Mouse (Mus musculus): ENCODE measurements around the gene Rbm42. TPM values are rescaled to one million over a fixed set of nuclear protein-coding genes. Genes with fewer than 3 reads are reported as not detected.
A peak's percentile ranks its signal among the peaks of the same experiment; 100 is the strongest.

The Rbm42 gene
- total RNA-seq (2021) = 10 to 100 TPM; 75.3 to 79.9 TPM
- long read RNA-seq, transcript Rbm42-202 (9 exons, 1,526 nt) = minor isoform, 56 of 123 reads
- long read RNA-seq, transcript Rbm42-201 (10 exons, 1,784 nt) = major isoform, 59 of 123 reads
- long read RNA-seq, partial matches to known transcripts = 5 of 123 reads
- long read RNA-seq, other reads (novel, unspliced or antisense) = 3 of 123 reads

GRCm38 (mm10) chr7:30649591-30650540 is at the start of gene Rbm42:
Rbm42 (minus strand) TSS chr7:30650317.
- DNase-seq (ENCODE audit: low spot score in 2 of 2) = peak; percentile 97 to 98

DNA sequence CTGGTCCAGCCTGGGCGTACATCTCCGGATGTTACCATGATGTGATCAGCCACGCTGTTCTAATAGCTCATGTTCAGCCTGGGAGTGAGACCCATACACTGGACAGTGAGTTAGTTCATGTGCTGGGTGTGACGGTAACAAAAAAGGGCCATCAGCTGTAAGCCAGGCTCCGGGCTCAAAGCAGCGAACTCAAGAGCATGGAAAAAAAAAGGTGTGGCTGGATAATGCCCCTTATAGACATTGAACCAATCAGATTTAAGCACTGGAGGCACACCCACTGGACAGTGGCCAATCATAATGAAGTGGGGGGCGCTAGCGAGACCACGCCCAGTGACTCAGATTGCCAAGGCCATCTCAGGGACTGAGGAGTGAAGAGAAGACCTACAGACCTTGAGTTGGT is 48.5 kb upstream of the Rbm42 start, which contains the start of gene 2200002J24Rik:
TSS of gene 2200002J24Rik (plus strand) at position 338 of the 400 bp plus-strand sequence.
- no peak for DNase-seq (ENCODE audit: low spot score in 2 of 2)

DNA sequence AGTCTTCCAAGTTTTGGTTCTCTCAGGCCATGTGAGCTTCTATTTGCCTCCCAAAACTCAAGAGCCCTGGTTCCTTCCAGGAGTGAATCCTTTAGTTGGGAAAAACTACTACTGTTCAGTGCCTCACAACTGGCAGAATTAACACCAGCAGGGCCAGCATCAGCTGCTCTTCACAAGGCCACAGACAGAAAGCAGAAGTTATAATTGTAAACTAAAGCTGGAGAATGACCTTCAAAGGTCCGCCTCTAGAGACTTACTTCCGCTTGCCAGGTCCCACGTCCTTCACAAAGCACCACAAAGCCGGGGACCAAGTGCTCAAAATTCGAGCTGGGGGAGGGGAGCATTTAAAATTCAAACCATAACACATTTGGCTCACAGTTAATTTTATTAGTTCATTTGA is 48.0 kb upstream of the Rbm42 start:
- DNase-seq (ENCODE audit: low spot score in 2 of 2) = no peak

DNA sequence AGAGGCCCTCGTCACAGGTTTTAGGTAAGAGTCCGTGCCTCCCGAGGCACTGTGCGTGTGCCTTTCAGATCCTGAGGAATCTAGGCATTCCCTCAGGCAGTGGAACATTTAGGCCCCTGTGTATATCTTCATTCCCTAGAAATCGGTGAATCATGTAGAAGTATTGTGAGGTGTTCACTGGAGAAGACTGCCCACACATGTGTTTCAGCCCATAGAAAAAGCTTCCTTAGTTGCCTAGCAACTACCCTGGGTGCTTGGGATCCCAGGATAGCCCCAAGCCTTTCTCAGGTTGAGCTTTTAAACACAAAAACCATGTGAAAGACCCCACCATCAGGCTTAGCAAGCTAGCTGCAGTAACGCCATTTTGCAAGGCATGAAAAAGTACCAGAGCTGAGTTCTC is 38.2 kb upstream of the Rbm42 start:
- no peak for DNase-seq (ENCODE audit: low spot score in 2 of 2)

GRCm38 (mm10) chr7:30683425-30683824 is 33.3 kb upstream of the Rbm42 start:
- no peak for DNase-seq (ENCODE audit: low spot score in 2 of 2)

- no peak for DNase-seq (ENCODE audit: low spot score in 2 of 2)
Measured at GRCm38 (mm10) chr7:30681897-30682296, 31.8 kb upstream of the Rbm42 start.

GRCm38 (mm10) chr7:30678263-30678975 is 28.3 kb upstream of the Rbm42 start:
- peak; percentile 30 to 46 for DNase-seq (ENCODE audit: low spot score in 2 of 2)

GRCm38 (mm10) chr7:30671480-30671879 is 21.4 kb upstream of the Rbm42 start, which contains the start of gene Pmis2:
Pmis2 (minus strand) TSS chr7:30671605.
- no peak for DNase-seq (ENCODE audit: low spot score in 2 of 2)

- DNase-seq (ENCODE audit: low spot score in 2 of 2) = no peak
Measured at GRCm38 (mm10) chr7:30669229-30669628, 19.1 kb upstream of the Rbm42 start.

- DNase-seq (ENCODE audit: low spot score in 2 of 2) = peak; percentile 14 to 21
Measured at GRCm38 (mm10) chr7:30665321-30665720, 15.2 kb upstream of the Rbm42 start.

DNA sequence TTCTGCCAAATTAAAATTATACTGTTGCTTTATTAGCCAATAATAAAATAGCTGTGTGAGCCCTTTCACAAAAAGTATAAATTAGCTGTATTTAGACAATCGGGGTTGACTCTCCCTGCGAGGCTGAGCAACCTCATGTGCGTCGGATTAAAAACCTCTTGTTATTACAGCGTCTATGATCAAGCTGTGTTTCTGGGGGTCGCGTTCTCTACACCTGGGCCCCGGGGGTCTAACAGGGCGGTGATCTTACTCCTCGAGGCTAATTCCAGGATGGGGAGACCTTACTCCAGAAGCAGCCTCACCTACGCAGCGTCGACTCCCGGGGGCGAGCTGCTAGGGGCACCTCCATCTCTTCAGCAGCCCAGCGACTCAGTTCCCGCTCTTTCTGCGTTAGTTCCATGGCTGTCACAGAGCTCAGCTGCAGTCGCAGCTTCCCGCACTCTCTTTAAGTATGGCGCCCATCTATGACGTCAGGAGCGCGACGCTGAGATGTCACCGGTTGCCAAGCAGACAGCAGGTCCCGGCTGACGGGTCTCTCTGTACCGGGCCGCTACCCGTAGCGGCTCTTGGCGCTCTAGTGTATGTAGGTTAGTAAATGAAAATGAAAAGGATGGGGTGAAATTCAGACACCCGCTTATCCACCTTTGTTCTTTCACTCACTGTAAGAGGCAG is 14.5 kb upstream of the Rbm42 start, which contains the start of gene Haus5:
TSS of gene Haus5 (minus strand) at position 466 of the 672 bp plus-strand sequence.
- DNase-seq (ENCODE audit: low spot score in 2 of 2) = peak; percentile 92 to 95

DNA sequence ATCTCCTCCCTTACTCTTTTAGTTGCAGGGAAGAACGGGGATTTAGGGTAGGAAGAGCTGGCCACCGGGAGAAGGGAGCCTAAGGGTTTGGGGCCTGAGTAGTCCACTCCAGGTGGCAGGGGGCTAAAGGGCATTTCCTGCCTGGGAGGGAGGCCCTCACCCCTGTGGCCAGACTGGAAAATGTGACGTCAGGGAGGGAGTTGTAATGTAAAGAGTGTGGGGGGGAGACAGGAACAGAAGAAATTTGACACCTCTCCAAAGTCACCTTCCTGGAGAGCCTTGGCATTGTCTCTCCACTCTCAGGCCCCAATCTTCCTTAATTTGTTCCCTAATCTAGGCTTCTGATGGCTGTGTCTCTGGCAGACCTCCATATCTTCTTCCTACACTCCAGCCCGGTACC is 11.0 kb downstream of the Rbm42 start:
- DNase-seq (ENCODE audit: low spot score in 2 of 2) = no peak

DNA sequence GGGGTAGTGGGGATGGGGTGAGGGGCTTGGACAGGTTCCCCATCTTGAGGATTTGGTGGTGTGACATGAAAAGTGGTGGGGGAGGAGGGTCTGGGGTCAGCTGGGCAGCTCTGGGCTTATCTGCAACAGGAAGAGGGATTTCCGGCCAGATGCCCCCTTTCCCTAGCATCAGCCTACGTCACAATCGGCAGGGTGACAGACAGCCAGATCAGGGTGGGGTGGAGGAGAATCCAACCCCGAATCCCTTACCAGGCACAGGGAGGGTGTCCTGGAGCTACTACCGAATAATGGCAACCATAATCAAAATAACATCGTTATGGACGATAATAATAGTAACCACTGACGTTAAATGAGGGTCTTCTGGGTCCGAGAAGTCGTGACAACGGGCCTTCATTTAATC is 13.7 kb downstream of the Rbm42 start:
- no peak for DNase-seq (ENCODE audit: low spot score in 2 of 2)

DNA sequence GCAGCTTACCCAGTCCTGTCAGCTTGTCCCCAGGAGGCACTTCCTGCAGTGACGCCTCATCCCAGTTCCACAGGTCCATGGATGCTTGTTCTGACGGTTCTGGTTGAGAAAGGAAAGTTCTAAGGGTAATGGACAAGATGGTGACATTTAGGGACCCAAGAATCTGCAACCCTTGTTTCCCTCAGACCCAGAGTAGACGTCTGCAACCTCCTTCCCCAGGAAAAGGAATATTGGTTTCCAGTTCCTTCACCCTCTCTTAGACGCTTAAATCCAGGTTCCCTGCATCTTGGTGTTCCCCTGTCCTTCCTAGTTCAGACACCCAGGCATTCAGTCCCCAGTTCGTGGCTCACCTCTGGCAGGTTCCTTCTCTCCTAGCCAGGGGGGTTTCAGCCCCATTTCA is 14.4 kb downstream of the Rbm42 start, which contains the start of gene Etv2:
TSS of gene Etv2 (minus strand) at position 101 of the 400 bp plus-strand sequence.
- no peak for DNase-seq (ENCODE audit: low spot score in 2 of 2)

GRCm38 (mm10) chr7:30634621-30635020 is 15.5 kb downstream of the Rbm42 start:
- DNase-seq (ENCODE audit: low spot score in 2 of 2) = peak; percentile 48 to 62

- no peak for DNase-seq (ENCODE audit: low spot score in 2 of 2)
Measured at GRCm38 (mm10) chr7:30633762-30634412, 16.2 kb downstream of the Rbm42 start.

DNA sequence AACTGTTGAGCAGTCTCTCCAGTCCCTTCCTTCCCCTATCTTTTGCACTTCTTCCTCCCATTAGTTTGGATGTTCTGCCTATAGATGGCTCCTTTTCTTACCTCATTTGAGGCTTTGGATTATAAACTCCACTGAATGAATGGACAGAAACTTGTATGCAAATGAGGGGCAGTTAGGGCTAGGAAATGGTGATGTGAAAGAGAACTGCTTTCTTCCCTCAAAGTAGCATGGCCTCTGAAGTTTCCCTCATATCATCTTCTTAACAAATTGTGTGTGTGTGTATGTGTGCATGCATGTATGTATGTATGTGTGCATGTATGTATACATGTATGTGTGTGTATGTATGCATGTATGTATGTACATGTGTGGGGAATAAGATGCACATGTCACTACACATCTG is 21.1 kb downstream of the Rbm42 start:
- no peak for DNase-seq (ENCODE audit: low spot score in 2 of 2)

GRCm38 (mm10) chr7:30626647-30627046 is 23.5 kb downstream of the Rbm42 start:
- no peak for DNase-seq (ENCODE audit: low spot score in 2 of 2)

- DNase-seq (ENCODE audit: low spot score in 2 of 2) = peak; percentile 83 to 88
Measured at GRCm38 (mm10) chr7:30625530-30626384, 24.4 kb downstream of the Rbm42 start, which contains the start of gene Cox6b1. Cox6b1 (minus strand) TSS chr7:30626151.
